12 mouse cellular contexts compared by ENCODE assay signal in the genomic region with DNA sequence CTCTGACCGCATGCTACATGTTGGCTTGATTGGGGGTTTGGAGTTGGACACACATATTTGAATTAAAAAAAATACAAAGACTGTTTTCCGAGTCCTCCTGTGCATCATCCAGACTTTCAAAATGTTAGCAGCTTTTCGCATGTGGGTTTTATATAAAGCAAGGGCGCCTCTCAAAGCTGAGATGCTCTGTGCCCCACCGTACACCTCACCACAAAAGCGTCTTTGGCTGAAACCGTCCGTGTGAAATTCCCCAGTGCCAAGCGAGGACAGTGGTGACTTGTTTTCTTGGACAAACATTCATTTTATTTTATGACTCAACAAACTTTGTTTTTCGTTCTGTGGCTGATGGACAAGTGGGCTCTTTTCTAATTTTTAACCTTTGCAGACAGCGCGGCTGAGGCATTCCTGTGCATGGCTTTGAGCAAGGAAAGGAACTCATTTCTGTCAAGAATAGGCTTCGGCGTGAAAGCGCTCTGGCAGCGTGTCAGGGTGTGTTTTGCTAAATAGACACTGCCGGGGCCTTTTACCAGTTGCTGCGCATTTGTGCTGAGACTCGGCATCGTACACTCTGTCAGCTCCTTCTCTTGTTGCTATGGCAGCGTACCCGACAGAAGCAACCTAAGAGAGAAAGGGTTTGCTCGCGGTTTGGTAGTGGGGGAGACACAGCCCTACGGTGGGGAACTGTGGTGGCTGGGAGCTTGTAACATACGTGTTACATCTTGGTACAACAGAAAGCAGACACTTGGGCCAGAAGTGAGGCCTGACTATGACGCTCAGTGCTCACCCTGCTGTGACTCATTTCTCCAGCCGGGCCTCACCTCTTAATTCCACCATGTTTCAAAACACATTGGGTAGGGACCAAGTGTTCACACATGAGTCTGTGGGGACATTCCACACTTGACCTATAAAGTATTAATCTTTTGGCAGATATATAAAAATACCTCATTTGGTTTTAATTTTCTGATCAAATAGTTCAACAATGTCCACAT.
DNase-seq lines count a peak whose midpoint lies in the region; ATAC-seq and TF ChIP-seq lines count a peak whose summit lies in the region.
"Had no signal": no experiment of that assay in that cellular context is flagged by ENCODE, and none has a peak within 500 bp of the region (broad histone marks: within the 10 kb centered on the region; RNA-seq: fewer than 3 reads in every experiment).

No protein-coding gene starts in this region.

- H3K27ac ChIP-seq in hindbrain, embryonic 15.5 days (replicated peaks) = no peak overlapping the region
- H3K27ac ChIP-seq in hindbrain, embryonic 13.5 days = no peak overlapping the region
- H3K27ac ChIP-seq in left cerebral cortex, adult 2 months = no peak overlapping the region
- no peak overlapping the region for H3K27ac ChIP-seq in intestine, embryonic 16.5 days (ENCODE audit: low read length)
- H3K27ac ChIP-seq: kidney, postnatal 0 days; lung, embryonic 15.5 days had no signal

- no peak overlapping the region for H3K4me3 ChIP-seq in hindbrain, embryonic 15.5 days
- no peak overlapping the region for H3K4me3 ChIP-seq in hindbrain, embryonic 13.5 days
- H3K4me3 ChIP-seq in left cerebral cortex, adult 2 months = no peak overlapping the region
- no peak overlapping the region for H3K4me3 ChIP-seq in intestine, embryonic 16.5 days (ENCODE audit: low read length)
- H3K4me3 ChIP-seq: lung, embryonic 15.5 days had no signal

- DNase-seq in left cerebral cortex, adult 2 months (ENCODE audit: extremely low spot score in 1 of 2, low spot score in 2 of 2) = peak; percentile 26 to 41
- DNase-seq in right cerebral cortex, postnatal 25 days = peak; percentile 26
- DNase-seq in spleen, adult 18-20 months = no peak
- no peak for DNase-seq in gastrocnemius, postnatal 25 days
- DNase-seq: cerebellum, adult 8-10 months had no signal

- H3K9ac ChIP-seq in hindbrain, embryonic 15.5 days = no peak overlapping the region
- no peak overlapping the region for H3K9ac ChIP-seq in hindbrain, embryonic 13.5 days
- H3K9ac ChIP-seq in intestine, embryonic 16.5 days (ENCODE audit: low read depth, low read length) = no peak overlapping the region
- H3K9ac ChIP-seq: lung, embryonic 15.5 days had no signal

- H3K27me3 ChIP-seq in hindbrain, embryonic 15.5 days = no peaks in the 10 kb centered on the region
- H3K27me3 ChIP-seq in hindbrain, embryonic 13.5 days = no peaks in the 10 kb centered on the region
- no peaks in the 10 kb centered on the region for H3K27me3 ChIP-seq in intestine, embryonic 16.5 days (replicated peaks; ENCODE audit: control insufficient read depth, insufficient read depth, low read length)
- H3K27me3 ChIP-seq: lung, embryonic 15.5 days had no signal

- H3K4me2 ChIP-seq in hindbrain, embryonic 15.5 days = no peak overlapping the region
- no peak overlapping the region for H3K4me2 ChIP-seq in hindbrain, embryonic 13.5 days
- no peak overlapping the region for H3K4me2 ChIP-seq in intestine, embryonic 16.5 days (ENCODE audit: low read depth, low read length)
- H3K4me2 ChIP-seq: lung, embryonic 15.5 days had no signal

- intact Hi-C loops in left cerebral cortex, adult 2 months (cut with DNase I) = no loop called here

- no peaks in the 10 kb centered on the region for H3K36me3 ChIP-seq in hindbrain, embryonic 15.5 days
- H3K36me3 ChIP-seq in hindbrain, embryonic 13.5 days = no peaks in the 10 kb centered on the region
- no peaks in the 10 kb centered on the region for H3K36me3 ChIP-seq in intestine, embryonic 16.5 days (ENCODE audit: control insufficient read depth, insufficient read depth, low read length)
- H3K36me3 ChIP-seq: lung, embryonic 15.5 days had no signal

- H3K4me1 ChIP-seq in hindbrain, embryonic 15.5 days (replicated peaks) = no peaks in the 10 kb centered on the region
- no peaks in the 10 kb centered on the region for H3K4me1 ChIP-seq in hindbrain, embryonic 13.5 days (replicated peaks)
- no peaks in the 10 kb centered on the region for H3K4me1 ChIP-seq in intestine, embryonic 16.5 days (ENCODE audit: control insufficient read depth, insufficient read depth, low read length)
- H3K4me1 ChIP-seq: lung, embryonic 15.5 days had no signal

- H3K9me3 ChIP-seq in hindbrain, embryonic 15.5 days = no peaks in the 10 kb centered on the region
- peaks cover 11% of the 10 kb centered on the region for H3K9me3 ChIP-seq in hindbrain, embryonic 13.5 days
- H3K9me3 ChIP-seq in intestine, embryonic 16.5 days (ENCODE audit: control insufficient read depth, low read length) = peaks cover 5% of the 10 kb centered on the region; the same call in 1 of the 2 replicates

- peak; percentile 59; the same call in 1 of the 2 replicates for ATAC-seq in hindbrain, embryonic 15.5 days (ENCODE audit: low FRiP score, low read depth)
- no peak for ATAC-seq in hindbrain, embryonic 13.5 days (ENCODE audit: low FRiP score)
- ATAC-seq in frontal cortex, adult (ENCODE audit: low TSS enrichment) = peak; percentile 94
- ATAC-seq in intestine, embryonic 16.5 days = no peak
- ATAC-seq: CD4-positive, CD25-positive, alpha-beta regulatory T cell, adult 4 months had no signal

- WGBS in hindbrain, embryonic 15.5 days = 69% methylated on average over 28 of the region's 28 CpGs
- WGBS in hindbrain, embryonic 13.5 days = 73% methylated on average over 28 of the region's 28 CpGs
- WGBS in intestine, embryonic 16.5 days = 85% methylated on average over 28 of the region's 28 CpGs

- TF ChIP-seq CTCF in left cerebral cortex, adult 2 months (IDR thresholded peaks at IDR 0.05) = no peak

Comparison
In these comparisons a context has a peak if more than half of its experiments do, and no peak if none do; other contexts are left out.
1. ATAC-seq: peak in hindbrain, embryonic 15.5 days (single experiment) and frontal cortex, adult (single experiment); none in hindbrain, embryonic 13.5 days (single experiment) and intestine, embryonic 16.5 days (single experiment).
2. DNase-seq: peak in left cerebral cortex, adult 2 months (2 of 2) and right cerebral cortex, postnatal 25 days (single experiment); none in spleen, adult 18-20 months (0 of 2) and gastrocnemius, postnatal 25 days (single experiment).